Mouse (Mus musculus) kidney, adult 2 months (tissue): ENCODE data around the gene Nptxr.

Experiments
- CTCF ChIP-seq: fragments of 200-500 bp; conservative IDR thresholded peaks from 2 replicates; pipeline ENCODE4 v1.5.1; 2011; ENCODE audit warnings: low read depth, mild to moderate bottlenecking, control low read depth, low read length, moderate library complexity, mixed read lengths; ENCODE audit not compliant: insufficient read depth, insufficient read length
- POLR2A ChIP-seq: fragments of 200-500 bp; IDR thresholded peaks from one replicate; pipeline ENCODE4 v1.6.1; 2011; ENCODE audit warnings: low read depth, low read length, control low read depth

DNA sequence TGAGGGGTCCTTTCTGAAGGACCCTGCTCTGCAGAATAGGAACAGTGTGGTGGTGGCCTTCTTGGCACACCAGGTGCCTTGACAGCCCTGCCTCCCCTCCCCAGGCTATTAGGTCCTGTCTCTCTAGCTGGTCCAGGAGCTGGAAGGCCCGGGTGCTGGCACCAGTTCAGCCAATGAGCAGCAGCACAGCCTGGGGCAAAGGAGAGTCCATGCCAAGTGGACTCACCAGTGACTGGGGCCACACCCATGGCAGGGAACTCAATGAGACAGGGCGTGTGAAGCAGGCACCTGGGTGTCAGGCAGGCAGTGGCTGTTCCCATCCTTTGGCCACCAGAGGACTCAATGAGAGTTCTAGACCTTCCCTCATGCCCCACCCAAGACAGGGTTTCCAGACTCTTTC is 39.2 kb downstream of the Nptxr start:
- no peak for TF ChIP-seq POLR2A
- no peak for TF ChIP-seq CTCF
